Mouse (Mus musculus) lung, embryonic 15.5 days (tissue): ENCODE data around the gene Sept9. TPM values are rescaled to one million over a fixed set of nuclear protein-coding genes. Genes with fewer than 3 reads are reported as not detected.
A peak's percentile ranks its signal among the peaks of the same experiment; 100 is the strongest.

Source experiments
- ATAC-seq: fragments of 200-750 bp; cut with Nextera tagmentation; 2 replicates; pipeline ENCODE4 v1.8.0; 2017; ENCODE audit warnings: moderate number of reproducible peaks, borderline replicate concordance; ENCODE audit not compliant: low FRiP score, low TSS enrichment; ENCODE audit errors: extremely low read depth
- H3K27ac ChIP-seq: fragments of 300-500 bp; sonication (generic); 2 replicates; pipeline ENCODE4 v1.5.1; 2015; ENCODE audit warnings: moderate library complexity, mild to moderate bottlenecking, inconsistent platforms
- H3K27me3 ChIP-seq: fragments of 300-500 bp; sonication (generic); 2 replicates; pipeline ENCODE4 v1.6.1; 2015; ENCODE audit warnings: inconsistent platforms
- H3K36me3 ChIP-seq: fragments of 300-500 bp; sonication (generic); 2 replicates; pipeline ENCODE4 v1.6.1; 2015; ENCODE audit warnings: inconsistent platforms
- H3K4me1 ChIP-seq: fragments of 300-500 bp; sonication (generic); 2 replicates; pipeline ENCODE4 v1.6.1; 2015; ENCODE audit warnings: inconsistent platforms
- H3K4me2 ChIP-seq: fragments of 300-500 bp; sonication (generic); 2 replicates; pipeline ENCODE4 v1.6.1; 2015; ENCODE audit warnings: inconsistent platforms, mild to moderate bottlenecking, moderate library complexity
- H3K4me3 ChIP-seq: fragments of 300-500 bp; sonication (generic); 2 replicates; pipeline ENCODE4 v1.5.1; 2015; ENCODE audit warnings: mild to moderate bottlenecking, inconsistent platforms
- H3K9ac ChIP-seq: fragments of 300-500 bp; sonication (generic); 2 replicates; pipeline ENCODE4 v1.6.1; 2015; ENCODE audit warnings: inconsistent platforms
- H3K9me3 ChIP-seq: fragments of 300-500 bp; sonication (generic); 2 replicates; pipeline ENCODE4 v1.6.1; 2016; ENCODE audit warnings: inconsistent platforms
- WGBS: fragments of 180-500 bp; shearing (Covaris S2); methylation state at CpG from one replicate; pipeline ENCODE4 v1.1.7; 2015; 5-methylcytosine and 5-hydroxymethylcytosine counted together
- polyA plus RNA-seq: library from polyadenylated mRNA; unstranded; fragments of >200 nt; fragmentation: Nextera tagmentation; extraction: Ambion mirVana; gene quantifications from 2 replicates; pipeline ENCODE4 v1.2.1, GENCODE M21; 2015

Gene Sept9
- polyA plus RNA-seq, 1 experiment from 2014 or later: 145 TPM

GRCm38 (mm10) chr11:117225531-117226213 lies 26.2 kb downstream of the Sept9 start:
- H3K27me3 ChIP-seq: no peaks in the 10 kb centered on the region
- no peaks in the 10 kb centered on the region for H3K36me3 ChIP-seq
- no peaks in the 10 kb centered on the region for H3K9me3 ChIP-seq
- 57% methylated on average over 15 of the region's 15 CpGs for WGBS
- no peak overlapping the region for H3K4me2 ChIP-seq
- H3K4me1 ChIP-seq: peaks cover 42% of the 10 kb centered on the region
- no peak overlapping the region for H3K4me3 ChIP-seq
- no peak overlapping the region for H3K9ac ChIP-seq
- peak; percentile 13; the same call in 1 of the 2 replicates for ATAC-seq
- peak overlapping the region; percentile 82 for H3K27ac ChIP-seq

GRCm38 (mm10) chr11:117226214-117226535 lies 26.7 kb downstream of the Sept9 start:
- WGBS: 45% methylated on average over 5 of the region's 5 CpGs
- H3K4me2 ChIP-seq: no peak overlapping the region
- no peaks in the 10 kb centered on the region for H3K27me3 ChIP-seq
- no peaks in the 10 kb centered on the region for H3K36me3 ChIP-seq
- H3K9me3 ChIP-seq: no peaks in the 10 kb centered on the region
- peaks cover 42% of the 10 kb centered on the region for H3K4me1 ChIP-seq
- H3K9ac ChIP-seq: no peak overlapping the region
- peak overlapping the region; percentile 82 for H3K27ac ChIP-seq
- H3K4me3 ChIP-seq: no peak overlapping the region
- ATAC-seq: peak; percentile 48; the same call in 1 of the 2 replicates

- Histone ChIP-seq H3K27ac (peak overlapping the region; percentile 7; the same call in 1 of the 2 replicates), H3K9ac (no peak overlapping the region), H3K9me3 (no peaks in the 10 kb centered on the region), H3K4me3 (no peak overlapping the region), H3K36me3 (no peaks in the 10 kb centered on the region), H3K4me2 (no peak overlapping the region), H3K4me1 (peaks cover 58% of the 10 kb centered on the region), H3K27me3 (no peaks in the 10 kb centered on the region)
- 53% methylated on average over 10 of the region's 10 CpGs for WGBS
- no peak for ATAC-seq
Measured at GRCm38 (mm10) chr11:117228139-117228538, 28.7 kb downstream of the Sept9 start.

GRCm38 (mm10) chr11:117231551-117231950 lies 32.1 kb downstream of the Sept9 start:
- H3K36me3 ChIP-seq: no peaks in the 10 kb centered on the region
- no peaks in the 10 kb centered on the region for H3K9me3 ChIP-seq
- H3K4me2 ChIP-seq: peak overlapping the region; percentile 70
- 44% methylated on average over 11 of the region's 11 CpGs for WGBS
- peak overlapping the region; percentile 40 for H3K4me3 ChIP-seq
- H3K27ac ChIP-seq: peak overlapping the region; percentile 89
- H3K9ac ChIP-seq: peak overlapping the region; percentile 31; the same call in 1 of the 2 replicates
- H3K27me3 ChIP-seq: no peaks in the 10 kb centered on the region
- ATAC-seq: peak; percentile 15; the same call in 1 of the 2 replicates
- peaks cover 74% of the 10 kb centered on the region for H3K4me1 ChIP-seq

GRCm38 (mm10) chr11:117232032-117232431 lies 32.6 kb downstream of the Sept9 start:
- peak overlapping the region; percentile 31 for H3K9ac ChIP-seq
- no peaks in the 10 kb centered on the region for H3K27me3 ChIP-seq
- no peaks in the 10 kb centered on the region for H3K9me3 ChIP-seq
- peak overlapping the region; percentile 89 for H3K27ac ChIP-seq
- H3K36me3 ChIP-seq: no peaks in the 10 kb centered on the region
- ATAC-seq: peak; percentile 69; the same call in 1 of the 2 replicates
- H3K4me2 ChIP-seq: peak overlapping the region; percentile 70
- peak overlapping the region; percentile 40 for H3K4me3 ChIP-seq
- WGBS: 12% methylated on average over 19 of the region's 19 CpGs
- peaks cover 74% of the 10 kb centered on the region for H3K4me1 ChIP-seq

GRCm38 (mm10) chr11:117232886-117233458 lies 33.5 kb downstream of the Sept9 start:
- Histone ChIP-seq H3K9me3 (no peaks in the 10 kb centered on the region), H3K27ac (peak overlapping the region; percentile 89; the same call in 1 of the 2 replicates), H3K27me3 (no peaks in the 10 kb centered on the region), H3K4me2 (peak overlapping the region; percentile 70), H3K36me3 (no peaks in the 10 kb centered on the region), H3K4me1 (peaks cover 67% of the 10 kb centered on the region), H3K9ac (peak overlapping the region; percentile 36), H3K4me3 (peak overlapping the region; percentile 40)
- 23% methylated on average over 10 of the region's 10 CpGs for WGBS
- ATAC-seq: no peak

GRCm38 (mm10) chr11:117233818-117234217 lies 34.4 kb downstream of the Sept9 start:
- peaks cover 70% of the 10 kb centered on the region for H3K4me1 ChIP-seq
- H3K4me3 ChIP-seq: peak overlapping the region; percentile 40
- no peak for ATAC-seq
- H3K4me2 ChIP-seq: peak overlapping the region; percentile 70
- H3K9me3 ChIP-seq: no peaks in the 10 kb centered on the region
- 0 out of 2 replicates have a peak overlapping the region, but pooled peaks have one; percentile 36 for H3K9ac ChIP-seq
- WGBS: 57% methylated on average over 8 of the region's 8 CpGs
- H3K36me3 ChIP-seq: no peaks in the 10 kb centered on the region
- no peak overlapping the region for H3K27ac ChIP-seq
- no peaks in the 10 kb centered on the region for H3K27me3 ChIP-seq

- Histone ChIP-seq H3K9ac (no peak overlapping the region), H3K4me2 (peak overlapping the region; percentile 70), H3K9me3 (no peaks in the 10 kb centered on the region), H3K4me3 (peak overlapping the region; percentile 7), H3K27me3 (no peaks in the 10 kb centered on the region), H3K36me3 (no peaks in the 10 kb centered on the region), H3K27ac (peak overlapping the region; percentile 75), H3K4me1 (peaks cover 66% of the 10 kb centered on the region)
- ATAC-seq: 0 out of 2 replicates have a peak, but pooled peaks have one; percentile 10
- 22% methylated on average over 12 of the region's 12 CpGs for WGBS
Measured at GRCm38 (mm10) chr11:117235086-117235897, 35.8 kb downstream of the Sept9 start.

- H3K4me1 ChIP-seq: peaks cover 71% of the 10 kb centered on the region
- H3K9me3 ChIP-seq: no peaks in the 10 kb centered on the region
- WGBS: 20% methylated on average over 9 of the region's 9 CpGs
- ATAC-seq: peak; percentile 31; the same call in 1 of the 2 replicates
- H3K9ac ChIP-seq: no peak overlapping the region
- H3K27ac ChIP-seq: peak overlapping the region; percentile 75
- no peaks in the 10 kb centered on the region for H3K27me3 ChIP-seq
- H3K36me3 ChIP-seq: no peaks in the 10 kb centered on the region
- H3K4me3 ChIP-seq: no peak overlapping the region
- peak overlapping the region; percentile 70 for H3K4me2 ChIP-seq
Measured at GRCm38 (mm10) chr11:117235898-117236459, 36.5 kb downstream of the Sept9 start.

GRCm38 (mm10) chr11:117238169-117238568 lies 38.7 kb downstream of the Sept9 start:
- Histone ChIP-seq H3K4me2 (no peak overlapping the region), H3K9me3 (no peaks in the 10 kb centered on the region), H3K27ac (no peak overlapping the region), H3K36me3 (no peaks in the 10 kb centered on the region), H3K4me1 (peaks cover 67% of the 10 kb centered on the region), H3K9ac (no peak overlapping the region), H3K27me3 (no peaks in the 10 kb centered on the region), H3K4me3 (no peak overlapping the region)
- WGBS: 4% methylated on average over 4 of the region's 4 CpGs
- ATAC-seq: no peak; the same call in 1 of the 2 replicates

GRCm38 (mm10) chr11:117239617-117240016 lies 40.2 kb downstream of the Sept9 start:
- no peak overlapping the region for H3K4me2 ChIP-seq
- no peak overlapping the region for H3K9ac ChIP-seq
- H3K9me3 ChIP-seq: no peaks in the 10 kb centered on the region
- ATAC-seq: no peak
- H3K27ac ChIP-seq: no peak overlapping the region
- no peaks in the 10 kb centered on the region for H3K27me3 ChIP-seq
- WGBS: 84% methylated on average over 6 of the region's 6 CpGs
- H3K4me1 ChIP-seq: peaks cover 52% of the 10 kb centered on the region
- no peaks in the 10 kb centered on the region for H3K36me3 ChIP-seq
- no peak overlapping the region for H3K4me3 ChIP-seq
